Comparison of ENCODE assay signal across 8 mouse cellular contexts in the genomic region with DNA sequence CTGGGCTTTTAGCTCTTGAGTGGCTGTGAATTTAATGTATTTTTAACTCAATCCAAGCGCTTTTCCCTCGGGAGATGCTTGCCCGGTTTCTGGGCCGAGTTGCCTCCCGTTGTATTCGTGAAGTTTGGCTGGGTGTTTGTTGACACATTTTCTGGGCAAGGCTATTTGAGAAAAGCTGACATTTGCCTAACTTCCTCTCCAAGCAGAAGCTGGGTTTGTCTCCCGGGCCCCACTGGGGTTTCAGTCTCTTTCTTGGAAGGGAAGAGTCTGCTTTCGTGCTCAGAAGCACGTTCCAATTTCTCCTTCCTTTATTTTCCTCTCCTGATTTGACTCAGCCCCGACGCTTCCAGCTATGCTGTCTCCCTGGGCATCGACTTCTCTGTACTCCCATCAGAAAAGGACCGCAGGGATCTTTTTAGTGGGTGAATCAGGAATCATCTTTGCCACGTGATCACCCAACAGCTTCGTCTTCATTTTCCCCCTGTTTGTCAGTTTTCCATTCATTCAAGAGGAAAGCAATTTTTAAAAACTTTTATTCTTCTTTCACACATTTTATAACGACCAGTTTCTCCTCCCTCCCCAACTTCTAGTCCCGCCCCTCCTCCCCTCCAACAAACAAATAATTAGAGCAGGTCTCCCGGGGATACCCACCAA.
DNase-seq lines count a peak whose midpoint lies in the region; ATAC-seq lines count a peak whose summit lies in the region.

No protein-coding gene starts in this region.

- 21% methylated on average over 18 of the region's 18 CpGs for WGBS in kidney, embryonic 16.5 days
- WGBS in hindbrain, embryonic 14.5 days: 31% methylated on average over 18 of the region's 18 CpGs
- WGBS in liver, embryonic 16.5 days (ENCODE audit: insufficient replicate concordance): 11% methylated on average over 18 of the region's 18 CpGs

- peak overlapping the region; percentile 45 for H3K4me2 ChIP-seq in kidney, embryonic 16.5 days (replicated peaks; ENCODE audit: low read depth, low read length)
- peak overlapping the region; percentile 25 for H3K4me2 ChIP-seq in hindbrain, embryonic 14.5 days (replicated peaks)
- H3K4me2 ChIP-seq in liver, embryonic 16.5 days (ENCODE audit: low read depth, low read length): peak overlapping the region; percentile 14; the same call in 1 of the 2 replicates

- H3K4me3 ChIP-seq in kidney, embryonic 16.5 days (ENCODE audit: low read length): peak overlapping the region; percentile 12; the same call in 1 of the 2 replicates
- H3K4me3 ChIP-seq in hindbrain, embryonic 14.5 days (replicated peaks; ENCODE audit: low read length): no peak overlapping the region
- peak overlapping the region; percentile 13; the same call in 1 of the 2 replicates for H3K4me3 ChIP-seq in liver, embryonic 16.5 days (ENCODE audit: low read depth, low read length)

- no peaks in the 10 kb centered on the region for H3K27me3 ChIP-seq in kidney, embryonic 16.5 days (ENCODE audit: insufficient read depth, low read length)
- no peaks in the 10 kb centered on the region for H3K27me3 ChIP-seq in hindbrain, embryonic 14.5 days (ENCODE audit: control insufficient read depth, insufficient read depth, low read length)
- no peaks in the 10 kb centered on the region for H3K27me3 ChIP-seq in liver, embryonic 16.5 days (ENCODE audit: control insufficient read depth, insufficient read depth, low read depth, low read length)

- no peak for ATAC-seq in kidney, embryonic 16.5 days (ENCODE audit: low FRiP score, low TSS enrichment)
- ATAC-seq in hindbrain, embryonic 14.5 days (ENCODE audit: low FRiP score): no peak
- no peak for ATAC-seq in liver, embryonic 16.5 days (ENCODE audit: low read depth)

- DNase-seq in kidney, adult 18-20 months: no peak
- DNase-seq in adrenal gland, postnatal 25 days: peak; percentile 6
- DNase-seq in gastrocnemius, adult 8-10 months (ENCODE audit: low spot score in 2 of 2): peak; percentile 18 to 24
- no peak for DNase-seq in hindbrain, embryonic 14.5 days (ENCODE audit: low spot score)
- DNase-seq in right cerebral cortex, postnatal 4 days: peak; percentile 18
- no peak for DNase-seq in thymus, postnatal 0 days (ENCODE audit: low spot score)

- peaks cover 3% of the 10 kb centered on the region; the same call in 1 of the 2 replicates for H3K4me1 ChIP-seq in kidney, embryonic 16.5 days (ENCODE audit: insufficient read depth, low read length)
- 0 out of 2 replicates have a peak, but pooled peaks cover 3% of the 10 kb centered on the region for H3K4me1 ChIP-seq in hindbrain, embryonic 14.5 days (replicated peaks; ENCODE audit: control insufficient read depth, insufficient read depth, low read length)
- H3K4me1 ChIP-seq in liver, embryonic 16.5 days (ENCODE audit: control insufficient read depth, low read depth, low read length): no peaks in the 10 kb centered on the region

- no peaks in the 10 kb centered on the region for H3K36me3 ChIP-seq in kidney, embryonic 16.5 days (ENCODE audit: insufficient read depth, low read length)
- no peaks in the 10 kb centered on the region for H3K36me3 ChIP-seq in hindbrain, embryonic 14.5 days (replicated peaks; ENCODE audit: control insufficient read depth, insufficient read depth)
- H3K36me3 ChIP-seq in liver, embryonic 16.5 days (ENCODE audit: control insufficient read depth, insufficient read depth): no peaks in the 10 kb centered on the region

- H3K27ac ChIP-seq in kidney, embryonic 16.5 days (ENCODE audit: low read length): no peak overlapping the region
- H3K27ac ChIP-seq in hindbrain, embryonic 14.5 days: no peak overlapping the region
- 0 out of 2 replicates have a peak overlapping the region, but pooled peaks have one; percentile 13 for H3K27ac ChIP-seq in liver, embryonic 16.5 days (ENCODE audit: low read length)

- H3K9ac ChIP-seq in kidney, embryonic 16.5 days (replicated peaks; ENCODE audit: low read length): peak overlapping the region; percentile 36; the same call in 1 of the 2 replicates
- 0 out of 2 replicates have a peak overlapping the region, but pooled peaks have one; percentile 13 for H3K9ac ChIP-seq in hindbrain, embryonic 14.5 days
- no peak overlapping the region for H3K9ac ChIP-seq in liver, embryonic 16.5 days (ENCODE audit: low read depth, low read length)

- H3K9me3 ChIP-seq in kidney, embryonic 16.5 days (ENCODE audit: low read length): no peaks in the 10 kb centered on the region
- no peaks in the 10 kb centered on the region for H3K9me3 ChIP-seq in hindbrain, embryonic 14.5 days (ENCODE audit: control insufficient read depth, low read length)
- H3K9me3 ChIP-seq in liver, embryonic 16.5 days (replicated peaks; ENCODE audit: control insufficient read depth, low read length): no peaks in the 10 kb centered on the region

Comparison
In these comparisons a context has a peak if more than half of its experiments do, and no peak if none do; other contexts are left out.
1. DNase-seq: peak in adrenal gland, postnatal 25 days (single experiment), gastrocnemius, adult 8-10 months (2 of 2) and right cerebral cortex, postnatal 4 days (single experiment); none in kidney, adult 18-20 months (single experiment), hindbrain, embryonic 14.5 days (single experiment) and thymus, postnatal 0 days (single experiment).
2. Peak in every context shown above with its lines, with median percentiles within 50 percentile points of each other: H3K4me2 ChIP-seq.